Mouse (Mus musculus): ENCODE results near the gene Zcchc8.
A peak's percentile ranks its signal among the peaks of the same experiment; 100 is the strongest.
"Not testable (repeated sequence)": the region's sequence is repeated elsewhere in the genome, so short reads cannot be mapped to it uniquely, and the experiment has no call there.

Gene Zcchc8

GRCm38 (mm10) chr5:123720328-123721311 lies at the start of gene Zcchc8:
Gene Zcchc8 (minus strand): TSS chr5:123721100.
- ATAC-seq (ENCODE audit: insufficient number of reproducible peaks, low FRiP score, low TSS enrichment) = peak; percentile 99

- ATAC-seq (ENCODE audit: insufficient number of reproducible peaks, low FRiP score, low TSS enrichment) = not testable (repeated sequence)
Observed at GRCm38 (mm10) chr5:123766455-123766854, 45.6 kb upstream of the Zcchc8 start.

GRCm38 (mm10) chr5:123765506-123765905 lies 44.6 kb upstream of the Zcchc8 start:
- ATAC-seq (ENCODE audit: insufficient number of reproducible peaks, low FRiP score, low TSS enrichment) = no peak

GRCm38 (mm10) chr5:123749065-123750064 lies 28.5 kb upstream of the Zcchc8 start, which contains the start of the genes Rsrc2 and Kntc1:
Gene Rsrc2 (minus strand): TSS chr5:123749414.
Gene Kntc1 (plus strand): TSS chr5:123749716.
- peak; percentile 99 for ATAC-seq (ENCODE audit: insufficient number of reproducible peaks, low FRiP score, low TSS enrichment)

- ATAC-seq (ENCODE audit: insufficient number of reproducible peaks, low FRiP score, low TSS enrichment) = no peak
Observed at GRCm38 (mm10) chr5:123748339-123749064, 27.6 kb upstream of the Zcchc8 start.

- no peak for ATAC-seq (ENCODE audit: insufficient number of reproducible peaks, low FRiP score, low TSS enrichment)
Observed at GRCm38 (mm10) chr5:123747604-123748003, 26.7 kb upstream of the Zcchc8 start.

- ATAC-seq (ENCODE audit: insufficient number of reproducible peaks, low FRiP score, low TSS enrichment) = no peak
Observed at GRCm38 (mm10) chr5:123746253-123746652, 25.4 kb upstream of the Zcchc8 start.

- ATAC-seq (ENCODE audit: insufficient number of reproducible peaks, low FRiP score, low TSS enrichment) = no peak
Observed at GRCm38 (mm10) chr5:123744358-123744757, 23.5 kb upstream of the Zcchc8 start.

- ATAC-seq (ENCODE audit: insufficient number of reproducible peaks, low FRiP score, low TSS enrichment) = no peak
Observed at GRCm38 (mm10) chr5:123730981-123731380, 10.1 kb upstream of the Zcchc8 start.

- not testable (repeated sequence) for ATAC-seq (ENCODE audit: insufficient number of reproducible peaks, low FRiP score, low TSS enrichment)
Observed at GRCm38 (mm10) chr5:123723816-123724215, 2.9 kb upstream of the Zcchc8 start.

- ATAC-seq (ENCODE audit: insufficient number of reproducible peaks, low FRiP score, low TSS enrichment) = no peak
Observed at GRCm38 (mm10) chr5:123714622-123715021, 6.3 kb downstream of the Zcchc8 start.

GRCm38 (mm10) chr5:123713782-123714181 lies 7.1 kb downstream of the Zcchc8 start:
- no peak for ATAC-seq (ENCODE audit: insufficient number of reproducible peaks, low FRiP score, low TSS enrichment)

- no peak for ATAC-seq (ENCODE audit: insufficient number of reproducible peaks, low FRiP score, low TSS enrichment)
Observed at GRCm38 (mm10) chr5:123709571-123709970, 11.3 kb downstream of the Zcchc8 start.

GRCm38 (mm10) chr5:123708598-123708997 lies 12.3 kb downstream of the Zcchc8 start:
- no peak for ATAC-seq (ENCODE audit: insufficient number of reproducible peaks, low FRiP score, low TSS enrichment)

- no peak for ATAC-seq (ENCODE audit: insufficient number of reproducible peaks, low FRiP score, low TSS enrichment)
Observed at GRCm38 (mm10) chr5:123700625-123701024, 20.3 kb downstream of the Zcchc8 start.

- ATAC-seq (ENCODE audit: insufficient number of reproducible peaks, low FRiP score, low TSS enrichment) = peak; percentile 64; the same call in 1 of the 2 replicates
Observed at GRCm38 (mm10) chr5:123699198-123699597, 21.7 kb downstream of the Zcchc8 start.

- ATAC-seq (ENCODE audit: insufficient number of reproducible peaks, low FRiP score, low TSS enrichment) = no peak
Observed at GRCm38 (mm10) chr5:123696961-123697360, 23.9 kb downstream of the Zcchc8 start.

GRCm38 (mm10) chr5:123696244-123696643 lies 24.7 kb downstream of the Zcchc8 start:
- no peak for ATAC-seq (ENCODE audit: insufficient number of reproducible peaks, low FRiP score, low TSS enrichment)

GRCm38 (mm10) chr5:123694468-123694867 lies 26.4 kb downstream of the Zcchc8 start:
- ATAC-seq (ENCODE audit: insufficient number of reproducible peaks, low FRiP score, low TSS enrichment) = no peak
